Mouse (Mus musculus) lung, adult 2 months (tissue): Measurements from ENCODE around the gene Rundc1.

Experiments
- CTCF ChIP-seq: fragments of 200-500 bp; IDR thresholded peaks from 2 replicates; pipeline ENCODE4 v1.5.1; 2011; ENCODE audit warnings: mild to moderate bottlenecking, low read length, control low read depth; ENCODE audit not compliant: insufficient read depth
- POLR2A ChIP-seq: fragments of 200-500 bp; IDR thresholded peaks from 2 replicates; pipeline ENCODE4 v1.6.1; 2011; ENCODE audit warnings: low read depth, mild to moderate bottlenecking, control low read depth, low read length, borderline replicate concordance; ENCODE audit errors: extremely low read depth

- TF ChIP-seq CTCF (no peak), POLR2A (no peak)
These were observed 4.7 kb upstream of the Rundc1 start for GRCm38 (mm10) chr11:101420148-101420547.
